Mouse (Mus musculus): ENCODE results near the gene Rnf20. TPM values are rescaled to one million over a fixed set of nuclear protein-coding genes. Genes with fewer than 3 reads are reported as not detected.
"Not testable (repeated sequence)": the region's sequence is repeated elsewhere in the genome, so short reads cannot be mapped to it uniquely, and the experiment has no call there.

The Rnf20 gene
- total RNA-seq, 1 experiment = 43.6 TPM

DNA sequence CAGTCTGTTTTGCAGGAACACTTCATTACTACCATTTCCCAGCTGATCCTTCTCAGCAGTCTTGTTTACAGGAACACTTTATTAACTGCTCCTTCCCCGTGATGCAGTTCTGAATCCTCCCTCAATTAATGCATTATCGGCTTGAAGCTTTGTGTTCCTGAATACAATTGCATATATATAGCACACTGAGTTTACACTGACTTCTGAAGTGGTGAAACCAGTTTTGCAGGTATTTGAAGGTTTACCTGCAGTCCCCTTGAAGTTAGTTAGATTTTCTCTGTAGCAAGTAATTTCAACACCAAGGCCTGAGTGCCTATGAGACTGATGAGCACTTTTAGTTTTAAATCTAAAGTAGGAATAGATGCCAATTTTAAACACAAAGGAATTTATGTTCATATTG, 9.5 kb upstream of the Rnf20 start:
- no peaks in the 10 kb centered on the region for H3K9me3 ChIP-seq (ENCODE audit: control insufficient read depth, insufficient read depth, low read depth, low read length)
- in situ Hi-C loops (cut with MboI; ENCODE audit: low sequenced_read_pairs in 2 of 2, unreplicated experiment in 2 of 2) = loop anchor here in 1 of 2 experiments (10.0 kb wide), 1 partner anchor 57 kb away; no protein-coding TSS in a partner anchor
- H3K9ac ChIP-seq (ENCODE audit: insufficient read depth, low read depth, low read length, poor library complexity, severe bottlenecking) = no peak overlapping the region
- no peaks in the 10 kb centered on the region for H3K36me3 ChIP-seq (ENCODE audit: control insufficient read depth, insufficient read depth, low read length, poor library complexity, severe bottlenecking)
- no peak overlapping the region for H3K4me3 ChIP-seq (ENCODE audit: insufficient read depth in 1 of 2, low read depth in 1 of 2, low read length in 2 of 2, poor library complexity in 1 of 2, severe bottlenecking in 1 of 2)
- no peak for DNase-seq (ENCODE audit: low read depth, low spot score)
- H3K27ac ChIP-seq (ENCODE audit: insufficient read depth, low read depth, low read length, poor library complexity, severe bottlenecking) = no peak overlapping the region
- H3K4me1 ChIP-seq (ENCODE audit: control insufficient read depth in 2 of 2, insufficient read depth in 2 of 2, low read length in 2 of 2, poor library complexity in 1 of 2) = no peaks in the 10 kb centered on the region
- TF ChIP-seq HCFC1 (IDR thresholded peaks at IDR 0.05; ENCODE audit: borderline replicate concordance, insufficient read depth, low read length) (no peak), ZC3H11A (IDR thresholded peaks at IDR 0.05; ENCODE audit: borderline replicate concordance, low read depth, low read length) (no peak), CHD2 (IDR thresholded peaks at IDR 0.05; ENCODE audit: low read depth, low read length) (no peak), MAFK (IDR thresholded peaks at IDR 0.05; ENCODE audit: insufficient read depth, low read depth, low read length) (no peak), ZNF384 (IDR thresholded peaks at IDR 0.05; ENCODE audit: low read depth, low read length) (no peak)

DNA sequence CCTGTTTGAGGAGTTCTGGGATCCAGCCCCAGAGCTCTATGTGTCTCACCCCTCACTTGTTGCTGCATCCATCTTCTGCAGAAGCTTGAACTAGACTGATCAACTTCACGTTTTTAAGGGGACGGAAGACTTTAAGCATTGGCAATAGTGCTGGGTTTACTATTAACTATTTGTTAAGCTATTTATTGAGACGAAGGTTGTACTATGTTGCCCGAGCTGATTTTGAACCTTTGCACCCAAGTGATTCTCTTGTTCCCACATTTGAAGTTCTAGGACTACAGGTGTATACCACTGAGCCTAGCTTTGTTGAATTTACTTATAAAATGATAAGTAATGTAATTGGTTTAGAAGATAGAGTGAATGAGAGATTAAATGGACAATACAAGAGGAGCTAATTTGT, 7.9 kb upstream of the Rnf20 start:
- in situ Hi-C loops (cut with MboI; ENCODE audit: low sequenced_read_pairs in 2 of 2, unreplicated experiment in 2 of 2) = loop anchor here in 1 of 2 experiments (10.0 kb wide), 1 partner anchor 59 kb away; no protein-coding TSS in a partner anchor
- H3K9me3 ChIP-seq (ENCODE audit: control insufficient read depth, insufficient read depth, low read depth, low read length) = no peaks in the 10 kb centered on the region
- DNase-seq (ENCODE audit: low read depth, low spot score) = no peak
- TF ChIP-seq CHD2 (IDR thresholded peaks at IDR 0.05; ENCODE audit: low read depth, low read length) = no peak
- H3K36me3 ChIP-seq (ENCODE audit: control insufficient read depth, insufficient read depth, low read length, poor library complexity, severe bottlenecking) = no peaks in the 10 kb centered on the region
- no peak overlapping the region for H3K27ac ChIP-seq (ENCODE audit: insufficient read depth, low read depth, low read length, poor library complexity, severe bottlenecking)
- H3K9ac ChIP-seq (ENCODE audit: insufficient read depth, low read depth, low read length, poor library complexity, severe bottlenecking) = no peak overlapping the region
- no peak overlapping the region for H3K4me3 ChIP-seq (ENCODE audit: insufficient read depth in 1 of 2, low read depth in 1 of 2, low read length in 2 of 2, poor library complexity in 1 of 2, severe bottlenecking in 1 of 2)
- no peaks in the 10 kb centered on the region for H3K4me1 ChIP-seq (ENCODE audit: control insufficient read depth in 2 of 2, insufficient read depth in 2 of 2, low read length in 2 of 2, poor library complexity in 1 of 2)

DNA sequence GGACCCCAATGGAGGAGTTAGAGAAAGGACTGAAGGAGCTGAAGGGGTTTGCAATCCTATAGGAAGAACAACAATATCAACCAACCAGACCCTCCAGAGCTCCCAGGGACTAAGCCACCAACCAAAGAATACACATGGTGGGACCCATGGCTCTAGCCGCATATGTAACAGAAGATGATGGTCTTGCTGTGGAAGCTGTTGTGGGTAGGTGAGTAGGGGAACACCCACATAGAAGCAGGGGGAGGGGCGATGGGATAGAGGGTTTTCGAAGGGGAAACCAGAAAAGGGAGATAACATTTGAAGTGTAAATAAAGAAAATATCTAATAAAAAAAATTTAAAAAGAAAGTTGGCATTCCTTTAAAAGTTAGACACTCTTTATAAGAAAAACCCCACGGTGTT, 6.8 kb upstream of the Rnf20 start:
- not testable (repeated sequence) for H3K9ac ChIP-seq (ENCODE audit: insufficient read depth, low read depth, low read length, poor library complexity, severe bottlenecking); H3K4me1 ChIP-seq (ENCODE audit: control insufficient read depth in 2 of 2, insufficient read depth in 2 of 2, low read length in 2 of 2, poor library complexity in 1 of 2); H3K9me3 ChIP-seq (ENCODE audit: control insufficient read depth, insufficient read depth, low read depth, low read length); H3K36me3 ChIP-seq (ENCODE audit: control insufficient read depth, insufficient read depth, low read length, poor library complexity, severe bottlenecking); DNase-seq (ENCODE audit: low read depth, low spot score); H3K27ac ChIP-seq (ENCODE audit: insufficient read depth, low read depth, low read length, poor library complexity, severe bottlenecking); H3K4me3 ChIP-seq (ENCODE audit: insufficient read depth in 1 of 2, low read depth in 1 of 2, low read length in 2 of 2, poor library complexity in 1 of 2, severe bottlenecking in 1 of 2)
- in situ Hi-C loops (cut with MboI; ENCODE audit: low sequenced_read_pairs in 2 of 2, unreplicated experiment in 2 of 2) = loop anchor here in 1 of 2 experiments (10.0 to 25.0 kb wide), 2 partner anchors 60 to 1163 kb away; partner anchors contain the start of gene Tex10

DNA sequence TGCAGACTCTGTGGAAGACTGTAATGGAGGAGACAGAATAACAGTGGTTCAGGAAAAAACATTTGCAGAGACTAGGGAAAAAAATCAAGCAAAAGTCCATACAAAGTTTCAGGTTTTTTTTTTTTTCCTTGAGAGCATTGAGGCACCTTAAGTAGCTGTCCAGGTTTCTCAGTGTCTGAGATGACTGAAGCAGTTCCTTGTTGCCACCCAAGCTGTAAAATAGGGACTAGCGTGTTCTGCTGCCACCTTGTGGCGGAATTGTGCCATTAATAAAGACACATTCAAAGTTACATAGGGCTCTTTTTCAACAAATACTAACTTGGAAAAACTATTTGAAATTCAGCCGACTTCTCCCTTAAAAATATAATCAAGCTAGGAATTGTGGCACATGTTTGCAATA, 4.8 kb upstream of the Rnf20 start:
- Histone ChIP-seq H3K9ac (ENCODE audit: insufficient read depth, low read depth, low read length, poor library complexity, severe bottlenecking) (no peak overlapping the region), H3K4me1 (ENCODE audit: control insufficient read depth in 2 of 2, insufficient read depth in 2 of 2, low read length in 2 of 2, poor library complexity in 1 of 2) (no peaks in the 10 kb centered on the region), H3K4me3 (ENCODE audit: insufficient read depth in 1 of 2, low read depth in 1 of 2, low read length in 2 of 2, poor library complexity in 1 of 2, severe bottlenecking in 1 of 2) (no peak overlapping the region), H3K36me3 (ENCODE audit: control insufficient read depth, insufficient read depth, low read length, poor library complexity, severe bottlenecking) (no peaks in the 10 kb centered on the region), H3K27ac (ENCODE audit: insufficient read depth, low read depth, low read length, poor library complexity, severe bottlenecking) (no peak overlapping the region), H3K9me3 (ENCODE audit: control insufficient read depth, insufficient read depth, low read depth, low read length) (no peaks in the 10 kb centered on the region)
- DNase-seq (ENCODE audit: low read depth, low spot score) = peak; percentile 59
- in situ Hi-C loops (cut with MboI; ENCODE audit: low sequenced_read_pairs in 2 of 2, unreplicated experiment in 2 of 2) = loop anchor here in 1 of 2 experiments (10.0 to 25.0 kb wide), 2 partner anchors 62 to 1165 kb away; partner anchors contain the start of gene Tex10
- TF ChIP-seq ZC3H11A (IDR thresholded peaks at IDR 0.05; ENCODE audit: borderline replicate concordance, low read depth, low read length) (peak; percentile 51; the same call in 1 of the 2 replicates), ZNF384 (IDR thresholded peaks at IDR 0.05; ENCODE audit: low read depth, low read length) (peak; percentile 72; the same call in 1 of the 2 replicates), HCFC1 (IDR thresholded peaks at IDR 0.05; ENCODE audit: borderline replicate concordance, insufficient read depth, low read length) (no peak)

DNA sequence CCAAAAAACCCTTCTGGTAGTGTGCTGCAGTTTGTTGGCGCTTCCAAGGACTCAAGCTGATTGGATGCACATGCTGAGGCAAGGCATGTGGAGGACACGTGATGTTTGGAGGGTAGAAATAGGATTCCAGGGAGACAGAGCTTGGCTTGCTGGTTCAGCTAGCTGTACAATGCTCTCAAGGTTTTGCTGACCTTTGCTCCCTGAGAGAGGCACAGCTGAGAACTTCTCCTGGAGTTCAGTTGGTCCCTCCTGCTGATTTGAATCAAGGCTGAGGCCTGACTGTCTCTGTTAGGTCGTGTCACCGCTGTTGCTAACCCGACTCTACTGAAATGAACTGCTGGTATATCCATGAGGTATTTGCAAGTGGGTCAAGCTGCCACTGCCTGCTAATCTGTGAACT, 2.9 kb upstream of the Rnf20 start:
- Histone ChIP-seq H3K4me3 (ENCODE audit: insufficient read depth in 1 of 2, low read depth in 1 of 2, low read length in 2 of 2, poor library complexity in 1 of 2, severe bottlenecking in 1 of 2) (no peak overlapping the region), H3K9ac (ENCODE audit: insufficient read depth, low read depth, low read length, poor library complexity, severe bottlenecking) (no peak overlapping the region), H3K27ac (ENCODE audit: insufficient read depth, low read depth, low read length, poor library complexity, severe bottlenecking) (no peak overlapping the region), H3K36me3 (ENCODE audit: control insufficient read depth, insufficient read depth, low read length, poor library complexity, severe bottlenecking) (no peaks in the 10 kb centered on the region; the same call in 1 of the 2 replicates), H3K9me3 (ENCODE audit: control insufficient read depth, insufficient read depth, low read depth, low read length) (no peaks in the 10 kb centered on the region), H3K4me1 (ENCODE audit: control insufficient read depth in 2 of 2, insufficient read depth in 2 of 2, low read length in 2 of 2, poor library complexity in 1 of 2) (no peaks in the 10 kb centered on the region; a peak in 1 of 4 replicates)
- no peak for DNase-seq (ENCODE audit: low read depth, low spot score)
- in situ Hi-C loops (cut with MboI; ENCODE audit: low sequenced_read_pairs in 2 of 2, unreplicated experiment in 2 of 2) = loop anchor here in 1 of 2 experiments (10.0 to 25.0 kb wide), 2 partner anchors 64 to 1167 kb away; partner anchors contain the start of gene Tex10
- TF ChIP-seq ZNF384 (IDR thresholded peaks at IDR 0.05; ENCODE audit: low read depth, low read length) = no peak
- TF ChIP-seq MAFK (IDR thresholded peaks at IDR 0.05; ENCODE audit: insufficient read depth, low read depth, low read length) = no peak
- no peak for TF ChIP-seq HCFC1 (IDR thresholded peaks at IDR 0.05; ENCODE audit: borderline replicate concordance, insufficient read depth, low read length)
- TF ChIP-seq CHD2 (IDR thresholded peaks at IDR 0.05; ENCODE audit: low read depth, low read length) = no peak
